Mouse (Mus musculus): ENCODE results near the gene Myo16. TPM values are rescaled to one million over a fixed set of nuclear protein-coding genes. Genes with fewer than 3 reads are reported as not detected.

The Myo16 gene
- polyA plus RNA-seq, 1 experiment from 2014 or later, result 0.81 TPM

- H3K9ac ChIP-seq (replicated peaks; ENCODE audit: low read length), result no peak overlapping the region
- no peaks in the 10 kb centered on the region for H3K36me3 ChIP-seq (replicated peaks; ENCODE audit: control insufficient read depth, insufficient read depth, low read depth, low read length)
- ATAC-seq (replicated peaks; ENCODE audit: insufficient number of reproducible peaks, low FRiP score, low TSS enrichment, low read depth) (no peak), DNase-seq (ENCODE audit: low spot score) (no peak)
- H3K27ac ChIP-seq (replicated peaks; ENCODE audit: low read depth, low read length), result no peak overlapping the region
- no peak overlapping the region for H3K4me3 ChIP-seq (ENCODE audit: low read depth, low read length)
- H3K4me1 ChIP-seq (ENCODE audit: control insufficient read depth, insufficient read depth, low read length), result no peaks in the 10 kb centered on the region
- no peaks in the 10 kb centered on the region for H3K9me3 ChIP-seq (replicated peaks; ENCODE audit: control insufficient read depth, low read length)
- H3K4me2 ChIP-seq (ENCODE audit: low read depth, low read length), result no peak overlapping the region
- no peaks in the 10 kb centered on the region; the same call in 1 of the 2 replicates for H3K27me3 ChIP-seq (ENCODE audit: control insufficient read depth, insufficient read depth, low read length)
- WGBS, result 87% methylated on average over 3 of the region's 3 CpGs
These were observed 442.6 kb downstream of the Myo16 start for GRCm38 (mm10) chr8:10596353-10596752.

DNA sequence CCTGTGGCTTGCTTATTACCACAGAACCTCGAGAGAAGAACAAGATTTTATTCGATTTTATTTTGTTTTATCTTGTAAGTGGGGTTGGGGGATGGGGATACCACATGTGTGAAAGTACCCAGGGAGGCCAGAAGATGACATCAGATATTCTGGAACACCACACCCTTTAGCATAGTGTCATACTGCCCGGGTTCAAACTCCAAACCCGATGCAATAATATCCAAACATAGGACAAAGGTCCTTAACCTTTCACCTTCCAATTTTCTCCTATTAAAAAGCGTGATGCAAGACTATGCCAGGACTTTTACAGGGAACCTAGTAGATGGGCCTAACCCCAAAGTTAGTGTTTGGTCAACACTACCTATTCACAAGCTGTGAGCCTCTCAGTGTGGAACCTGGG lies 443.9 kb downstream of the Myo16 start:
- no peaks in the 10 kb centered on the region for H3K36me3 ChIP-seq (replicated peaks; ENCODE audit: control insufficient read depth, insufficient read depth, low read depth, low read length)
- DNase-seq (ENCODE audit: low spot score), result no peak
- WGBS, result 72% methylated on average over 5 of the region's 5 CpGs

DNA sequence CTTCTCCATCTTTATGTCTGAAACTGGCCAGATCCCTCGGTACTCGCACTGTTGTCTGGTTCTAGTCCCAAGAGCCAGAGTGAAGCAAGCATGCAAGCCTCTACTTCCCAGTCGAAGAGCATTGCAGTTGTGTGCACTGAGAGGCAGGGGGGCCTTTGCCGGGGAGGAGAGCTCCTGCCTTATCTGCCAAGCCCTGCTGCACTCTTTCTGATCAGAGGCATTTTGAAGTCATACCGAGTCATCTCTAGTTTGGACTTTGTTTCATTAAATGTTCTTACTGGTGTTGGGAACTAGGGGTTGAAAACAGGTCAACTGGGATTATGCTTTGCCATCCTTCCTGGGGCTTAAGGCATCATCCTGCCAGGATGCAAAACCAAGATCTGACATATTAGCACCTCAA lies 445.2 kb downstream of the Myo16 start:
- 88% methylated on average over 5 of the region's 5 CpGs for WGBS
- no peak overlapping the region for H3K4me3 ChIP-seq (ENCODE audit: low read depth, low read length)
- no peak overlapping the region for H3K27ac ChIP-seq (replicated peaks; ENCODE audit: low read depth, low read length)
- H3K4me2 ChIP-seq (ENCODE audit: low read depth, low read length), result no peak overlapping the region
- no peaks in the 10 kb centered on the region; the same call in 1 of the 2 replicates for H3K27me3 ChIP-seq (ENCODE audit: control insufficient read depth, insufficient read depth, low read length)
- no peaks in the 10 kb centered on the region for H3K36me3 ChIP-seq (replicated peaks; ENCODE audit: control insufficient read depth, insufficient read depth, low read depth, low read length)
- H3K9me3 ChIP-seq (replicated peaks; ENCODE audit: control insufficient read depth, low read length), result no peaks in the 10 kb centered on the region
- ATAC-seq (replicated peaks; ENCODE audit: insufficient number of reproducible peaks, low FRiP score, low TSS enrichment, low read depth), result no peak
- no peak overlapping the region for H3K9ac ChIP-seq (replicated peaks; ENCODE audit: low read length)
- no peaks in the 10 kb centered on the region for H3K4me1 ChIP-seq (ENCODE audit: control insufficient read depth, insufficient read depth, low read length)
- DNase-seq (ENCODE audit: low spot score), result no peak

More for the DNA sequence above, 443.9 kb downstream of the Myo16 start:
- no peaks in the 10 kb centered on the region for H3K4me1 ChIP-seq (ENCODE audit: control insufficient read depth, insufficient read depth, low read length)
- no peaks in the 10 kb centered on the region for H3K9me3 ChIP-seq (replicated peaks; ENCODE audit: control insufficient read depth, low read length)
- no peak overlapping the region for H3K4me2 ChIP-seq (ENCODE audit: low read depth, low read length)
- H3K27ac ChIP-seq (replicated peaks; ENCODE audit: low read depth, low read length), result no peak overlapping the region
- H3K27me3 ChIP-seq (ENCODE audit: control insufficient read depth, insufficient read depth, low read length), result no peaks in the 10 kb centered on the region; the same call in 1 of the 2 replicates
- ATAC-seq (replicated peaks; ENCODE audit: insufficient number of reproducible peaks, low FRiP score, low TSS enrichment, low read depth), result no peak
- H3K4me3 ChIP-seq (ENCODE audit: low read depth, low read length), result no peak overlapping the region
- no peak overlapping the region for H3K9ac ChIP-seq (replicated peaks; ENCODE audit: low read length)

- Histone ChIP-seq H3K4me1 (ENCODE audit: control insufficient read depth, insufficient read depth, low read length) (no peaks in the 10 kb centered on the region), H3K27ac (replicated peaks; ENCODE audit: low read depth, low read length) (no peak overlapping the region), H3K4me3 (ENCODE audit: low read depth, low read length) (no peak overlapping the region), H3K27me3 (ENCODE audit: control insufficient read depth, insufficient read depth, low read length) (no peaks in the 10 kb centered on the region), H3K4me2 (ENCODE audit: low read depth, low read length) (no peak overlapping the region), H3K9ac (replicated peaks; ENCODE audit: low read length) (no peak overlapping the region), H3K36me3 (replicated peaks; ENCODE audit: control insufficient read depth, insufficient read depth, low read depth, low read length) (no peaks in the 10 kb centered on the region), H3K9me3 (replicated peaks; ENCODE audit: control insufficient read depth, low read length) (no peaks in the 10 kb centered on the region)
- 46% methylated on average over 12 of the region's 12 CpGs for WGBS
- no peak for DNase-seq (ENCODE audit: low spot score)
- ATAC-seq (replicated peaks; ENCODE audit: insufficient number of reproducible peaks, low FRiP score, low TSS enrichment, low read depth), result no peak
These were observed 452.5 kb downstream of the Myo16 start for GRCm38 (mm10) chr8:10606028-10606815.

DNA sequence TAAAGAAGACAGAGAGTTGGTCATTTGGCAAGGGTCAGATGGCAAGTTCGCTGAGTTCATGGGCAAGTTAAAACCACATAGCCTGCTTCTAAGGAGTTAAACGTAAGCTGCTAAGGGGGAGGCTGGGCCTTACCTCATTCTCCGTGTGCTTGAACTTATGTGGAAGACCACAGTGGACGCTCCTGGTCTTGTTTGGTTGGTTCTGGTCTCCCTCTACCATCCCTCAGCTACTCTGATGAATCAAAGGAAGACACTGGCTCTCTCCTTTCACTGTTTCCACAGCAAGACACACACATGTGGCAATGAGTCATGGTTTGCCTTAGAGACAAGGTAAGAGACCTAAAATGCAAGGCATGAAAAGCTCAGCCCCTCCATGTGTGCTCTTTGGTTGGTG lies 453.1 kb downstream of the Myo16 start:
- no peaks in the 10 kb centered on the region for H3K4me1 ChIP-seq (ENCODE audit: control insufficient read depth, insufficient read depth, low read length)
- ATAC-seq (replicated peaks; ENCODE audit: insufficient number of reproducible peaks, low FRiP score, low TSS enrichment, low read depth) (no peak), DNase-seq (ENCODE audit: low spot score) (no peak)
- H3K27me3 ChIP-seq (ENCODE audit: control insufficient read depth, insufficient read depth, low read length), result no peaks in the 10 kb centered on the region
- no peak overlapping the region for H3K4me3 ChIP-seq (ENCODE audit: low read depth, low read length)
- WGBS, result 54% methylated on average over 4 of the region's 4 CpGs
- no peak overlapping the region for H3K4me2 ChIP-seq (ENCODE audit: low read depth, low read length)
- H3K9ac ChIP-seq (replicated peaks; ENCODE audit: low read length), result no peak overlapping the region
- no peaks in the 10 kb centered on the region for H3K9me3 ChIP-seq (replicated peaks; ENCODE audit: control insufficient read depth, low read length)
- H3K36me3 ChIP-seq (replicated peaks; ENCODE audit: control insufficient read depth, insufficient read depth, low read depth, low read length), result no peaks in the 10 kb centered on the region
- H3K27ac ChIP-seq (replicated peaks; ENCODE audit: low read depth, low read length), result no peak overlapping the region

- no peaks in the 10 kb centered on the region for H3K9me3 ChIP-seq (replicated peaks; ENCODE audit: control insufficient read depth, low read length)
- WGBS, result 84% methylated on average over 5 of the region's 5 CpGs
- no peaks in the 10 kb centered on the region for H3K36me3 ChIP-seq (replicated peaks; ENCODE audit: control insufficient read depth, insufficient read depth, low read depth, low read length)
- ATAC-seq (replicated peaks; ENCODE audit: insufficient number of reproducible peaks, low FRiP score, low TSS enrichment, low read depth), result no peak
- H3K4me1 ChIP-seq (ENCODE audit: control insufficient read depth, insufficient read depth, low read length), result no peaks in the 10 kb centered on the region
- H3K27me3 ChIP-seq (ENCODE audit: control insufficient read depth, insufficient read depth, low read length), result no peaks in the 10 kb centered on the region
- no peak overlapping the region for H3K4me2 ChIP-seq (ENCODE audit: low read depth, low read length)
- no peak for DNase-seq (ENCODE audit: low spot score)
- no peak overlapping the region for H3K9ac ChIP-seq (replicated peaks; ENCODE audit: low read length)
- H3K4me3 ChIP-seq (ENCODE audit: low read depth, low read length), result no peak overlapping the region
- no peak overlapping the region for H3K27ac ChIP-seq (replicated peaks; ENCODE audit: low read depth, low read length)
These were observed 457.9 kb downstream of the Myo16 start for GRCm38 (mm10) chr8:10611636-10612035.

DNA sequence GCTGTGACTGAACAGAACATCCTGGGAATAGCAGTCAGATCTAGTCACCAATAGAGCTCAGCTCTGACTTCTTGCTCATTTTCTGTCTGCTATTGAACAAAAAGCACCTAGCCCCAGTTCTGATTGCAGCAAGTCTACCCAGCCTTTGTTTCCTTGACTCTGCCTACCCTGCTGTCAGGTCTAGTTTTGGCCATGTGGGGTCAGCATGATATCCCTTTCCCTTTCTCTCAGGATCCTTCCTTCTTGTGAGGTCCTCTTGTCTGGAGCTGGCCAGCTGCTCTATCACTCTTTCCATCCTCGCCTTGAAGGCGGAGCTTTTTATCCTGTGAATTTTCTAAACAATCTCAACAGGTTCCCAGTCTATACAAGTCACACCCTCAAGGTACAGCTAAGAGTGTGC lies 459.7 kb downstream of the Myo16 start:
- no peaks in the 10 kb centered on the region for H3K27me3 ChIP-seq (ENCODE audit: control insufficient read depth, insufficient read depth, low read length)
- no peak overlapping the region for H3K4me2 ChIP-seq (ENCODE audit: low read depth, low read length)
- no peaks in the 10 kb centered on the region for H3K4me1 ChIP-seq (ENCODE audit: control insufficient read depth, insufficient read depth, low read length)
- no peaks in the 10 kb centered on the region for H3K36me3 ChIP-seq (replicated peaks; ENCODE audit: control insufficient read depth, insufficient read depth, low read depth, low read length)
- H3K4me3 ChIP-seq (ENCODE audit: low read depth, low read length), result no peak overlapping the region
- no peak overlapping the region for H3K9ac ChIP-seq (replicated peaks; ENCODE audit: low read length)
- no peaks in the 10 kb centered on the region for H3K9me3 ChIP-seq (replicated peaks; ENCODE audit: control insufficient read depth, low read length)
- no peak for DNase-seq (ENCODE audit: low spot score)
- ATAC-seq (replicated peaks; ENCODE audit: insufficient number of reproducible peaks, low FRiP score, low TSS enrichment, low read depth), result no peak
- 65% methylated on average over 2 of the region's 2 CpGs for WGBS
- H3K27ac ChIP-seq (replicated peaks; ENCODE audit: low read depth, low read length), result no peak overlapping the region

DNA sequence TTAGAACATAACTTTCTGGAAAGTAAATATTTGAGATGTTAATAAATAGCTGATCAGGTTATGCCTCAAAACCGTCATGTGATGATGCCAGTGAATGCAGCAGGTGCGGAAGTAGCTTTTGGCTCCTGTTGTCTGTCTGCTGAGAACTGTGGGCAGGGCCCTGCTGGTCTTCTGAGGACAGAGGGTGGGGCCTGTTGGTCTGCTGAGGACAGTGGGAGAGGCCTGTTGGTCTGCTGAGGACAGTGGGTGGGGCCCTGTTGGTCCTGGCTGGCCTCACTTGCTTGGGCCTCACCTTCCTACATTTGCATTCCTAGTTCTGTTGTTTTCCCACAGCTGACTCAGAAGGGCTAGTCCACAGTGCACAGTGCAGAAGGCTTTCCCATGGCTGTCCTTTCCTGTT lies 466.0 kb downstream of the Myo16 start:
- Histone ChIP-seq H3K27ac (replicated peaks; ENCODE audit: low read depth, low read length) (no peak overlapping the region), H3K9ac (replicated peaks; ENCODE audit: low read length) (no peak overlapping the region), H3K9me3 (replicated peaks; ENCODE audit: control insufficient read depth, low read length) (no peaks in the 10 kb centered on the region), H3K4me1 (ENCODE audit: control insufficient read depth, insufficient read depth, low read length) (no peaks in the 10 kb centered on the region; the same call in 1 of the 2 replicates), H3K4me3 (ENCODE audit: low read depth, low read length) (no peak overlapping the region), H3K4me2 (ENCODE audit: low read depth, low read length) (no peak overlapping the region), H3K36me3 (replicated peaks; ENCODE audit: control insufficient read depth, insufficient read depth, low read depth, low read length) (no peaks in the 10 kb centered on the region), H3K27me3 (ENCODE audit: control insufficient read depth, insufficient read depth, low read length) (no peaks in the 10 kb centered on the region)
- ATAC-seq (replicated peaks; ENCODE audit: insufficient number of reproducible peaks, low FRiP score, low TSS enrichment, low read depth) (no peak; the same call in 1 of the 2 replicates), DNase-seq (ENCODE audit: low spot score) (no peak)
- WGBS, result 94% methylated on average over 2 of the region's 2 CpGs

All from embryonic facial prominence, embryonic 11.5 days (tissue).